Mouse (Mus musculus) forebrain, embryonic 13.5 days (tissue): ENCODE measurements around the gene Cpsf6. TPM values are rescaled to one million over a fixed set of nuclear protein-coding genes. Genes with fewer than 3 reads are reported as not detected.

Source experiments
- ATAC-seq: fragments of 200-750 bp; cut with Nextera tagmentation; 2 replicates; pipeline ENCODE4 v1.8.0; 2017
- H3K27ac ChIP-seq: fragments of 300-500 bp; sonication (generic); 2 replicates; pipeline ENCODE4 v1.5.1; 2015; ENCODE audit warnings: inconsistent platforms, mild to moderate bottlenecking, moderate library complexity
- H3K27me3 ChIP-seq: fragments of 300-500 bp; sonication (generic); 2 replicates; pipeline ENCODE4 v1.6.1; 2015; ENCODE audit warnings: mild to moderate bottlenecking, inconsistent platforms
- H3K36me3 ChIP-seq: fragments of 300-500 bp; sonication (generic); 2 replicates; pipeline ENCODE4 v1.6.1; 2015; ENCODE audit warnings: mild to moderate bottlenecking, inconsistent platforms; ENCODE audit not compliant: poor library complexity, severe bottlenecking
- H3K4me1 ChIP-seq: fragments of 300-500 bp; sonication (generic); 2 replicates; pipeline ENCODE4 v1.6.1; 2015; ENCODE audit warnings: inconsistent platforms
- H3K4me2 ChIP-seq: fragments of 300-500 bp; sonication (generic); 2 replicates; pipeline ENCODE4 v1.6.1; 2015; ENCODE audit warnings: inconsistent platforms, mild to moderate bottlenecking, moderate library complexity
- H3K4me3 ChIP-seq: fragments of 300-500 bp; sonication (generic); 2 replicates; pipeline ENCODE4 v1.5.1; 2015; ENCODE audit warnings: mild to moderate bottlenecking, inconsistent platforms
- H3K9ac ChIP-seq: fragments of 300-500 bp; sonication (generic); 2 replicates; pipeline ENCODE4 v1.6.1; 2015; ENCODE audit warnings: mild to moderate bottlenecking, inconsistent platforms
- H3K9me3 ChIP-seq: fragments of 300-500 bp; sonication (generic); replicated peaks from 2 replicates; pipeline ENCODE4 v1.6.1; 2016; ENCODE audit warnings: inconsistent platforms
- WGBS: fragments of 180-500 bp; shearing (Covaris S2); methylation state at CpG from one replicate; pipeline ENCODE4 v1.1.7; 2015; 5-methylcytosine and 5-hydroxymethylcytosine counted together
- polyA plus RNA-seq: library from polyadenylated mRNA; unstranded; fragments of >200 nt; fragmentation: Nextera tagmentation; extraction: Ambion mirVana; gene quantifications from 2 replicates; pipeline ENCODE4 v1.2.1, GENCODE M21; 2015

Gene Cpsf6
- polyA plus RNA-seq, 1 experiment from 2014 or later, result 242 TPM

DNA sequence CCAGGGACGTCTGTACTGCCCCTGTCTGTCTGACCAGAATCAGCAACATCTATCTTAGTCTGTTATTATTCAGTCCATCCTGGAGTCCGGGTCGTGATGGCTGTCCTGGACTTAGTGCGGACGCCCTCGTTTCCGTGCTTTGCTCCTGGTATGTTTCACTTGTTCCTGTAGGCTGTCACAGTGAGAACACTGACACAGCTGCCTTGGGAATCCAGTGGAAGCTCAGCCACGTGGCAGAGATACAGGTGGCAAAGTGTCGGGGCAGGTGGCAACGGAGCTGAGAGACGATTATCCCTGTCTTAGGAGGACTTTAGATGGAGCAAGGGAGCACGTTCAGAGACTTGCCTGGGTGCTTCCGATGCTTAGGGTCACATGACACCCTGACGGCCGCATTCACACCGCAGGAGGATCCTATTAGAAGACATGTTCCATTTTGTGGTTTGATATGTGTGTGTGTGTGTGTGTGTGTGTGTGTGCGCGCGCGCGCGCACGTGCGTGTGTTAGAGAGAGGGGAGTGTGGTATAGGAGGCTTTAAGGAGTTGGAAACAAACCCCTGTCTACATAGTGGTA, 38.9 kb upstream of the Cpsf6 start:
- peak overlapping the region; percentile 70 for H3K27ac ChIP-seq
- peaks cover 2% of the 10 kb centered on the region; the same call in 1 of the 2 replicates for H3K27me3 ChIP-seq
- peak; percentile 31 for ATAC-seq
- peak overlapping the region; percentile 52 for H3K4me2 ChIP-seq
- no peaks in the 10 kb centered on the region for H3K36me3 ChIP-seq
- 0 out of 2 replicates have a peak overlapping the region, but pooled peaks have one; percentile 12 for H3K9ac ChIP-seq
- peaks cover 29% of the 10 kb centered on the region for H3K4me1 ChIP-seq
- WGBS, result 53% methylated on average over 24 of the region's 24 CpGs
- H3K9me3 ChIP-seq, result no peaks in the 10 kb centered on the region
- peak overlapping the region; percentile 25 for H3K4me3 ChIP-seq

DNA sequence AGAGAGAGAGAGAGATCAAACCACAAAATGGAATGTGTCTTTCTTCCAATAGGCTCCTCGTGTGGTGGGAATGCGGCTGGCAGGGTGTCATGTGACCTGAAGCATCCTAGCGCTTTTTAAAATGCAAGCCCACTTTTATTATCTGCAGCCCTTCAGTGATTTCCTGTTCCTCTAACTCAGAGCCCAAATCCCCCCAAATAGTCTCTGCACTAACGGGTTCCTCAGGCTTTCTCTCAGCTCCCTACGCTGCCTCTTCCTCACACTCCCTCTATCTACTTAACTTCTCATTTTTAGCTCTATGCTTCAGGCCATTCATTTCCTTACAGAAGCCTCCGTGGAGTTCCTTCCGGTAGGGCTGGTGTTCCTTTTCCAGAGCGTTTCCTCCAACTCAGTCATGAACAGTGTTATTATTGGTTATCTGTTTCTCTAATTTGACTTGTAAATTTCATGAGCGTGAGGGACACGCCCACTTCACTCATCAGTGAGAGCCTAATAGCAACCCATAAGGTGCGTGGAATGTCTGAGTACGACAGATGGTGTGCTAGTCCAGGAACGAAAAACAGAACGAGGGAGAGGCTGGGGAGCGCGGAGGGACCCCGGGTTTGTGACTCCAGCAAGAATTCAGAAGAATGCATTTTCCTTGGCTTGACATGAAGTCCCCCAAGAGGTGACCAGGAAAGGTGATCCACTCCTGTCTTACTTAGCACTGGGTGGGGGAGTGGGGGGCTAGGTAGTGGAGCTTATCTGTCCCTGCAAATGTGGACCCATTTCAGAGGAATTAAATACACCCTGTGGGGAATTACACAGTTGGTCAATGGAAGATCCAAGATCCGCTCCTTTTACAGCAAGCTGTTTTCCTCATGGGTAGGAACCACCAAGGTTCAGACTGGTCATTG, 38.2 kb upstream of the Cpsf6 start:
- no peaks in the 10 kb centered on the region for H3K9me3 ChIP-seq
- ATAC-seq, result peak; percentile 81
- H3K36me3 ChIP-seq, result no peaks in the 10 kb centered on the region
- H3K27me3 ChIP-seq, result peaks cover 2% of the 10 kb centered on the region; the same call in 1 of the 2 replicates
- H3K4me3 ChIP-seq, result peak overlapping the region; percentile 25
- peak overlapping the region; percentile 52 for H3K4me2 ChIP-seq
- H3K9ac ChIP-seq, result peak overlapping the region; percentile 27
- peak overlapping the region; percentile 70 for H3K27ac ChIP-seq
- WGBS, result 28% methylated on average over 18 of the region's 18 CpGs
- peaks cover 29% of the 10 kb centered on the region for H3K4me1 ChIP-seq

DNA sequence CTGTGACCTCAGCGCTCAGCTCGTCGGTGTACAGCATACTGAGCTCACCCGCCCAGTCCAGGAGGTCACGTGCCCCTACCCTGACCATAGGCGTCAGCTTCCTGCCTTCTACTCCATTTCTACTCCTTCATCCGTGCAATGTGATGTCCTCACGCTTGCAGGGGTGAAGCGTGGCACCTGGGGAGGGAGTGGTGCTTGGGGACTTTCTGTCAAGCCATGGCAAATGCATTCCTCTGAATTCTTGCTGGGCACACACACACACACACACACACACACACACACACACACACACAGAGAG, 37.6 kb upstream of the Cpsf6 start:
- peak; percentile 46; the same call in 1 of the 2 replicates for ATAC-seq
- H3K9ac ChIP-seq, result peak overlapping the region; percentile 27; the same call in 1 of the 2 replicates

DNA sequence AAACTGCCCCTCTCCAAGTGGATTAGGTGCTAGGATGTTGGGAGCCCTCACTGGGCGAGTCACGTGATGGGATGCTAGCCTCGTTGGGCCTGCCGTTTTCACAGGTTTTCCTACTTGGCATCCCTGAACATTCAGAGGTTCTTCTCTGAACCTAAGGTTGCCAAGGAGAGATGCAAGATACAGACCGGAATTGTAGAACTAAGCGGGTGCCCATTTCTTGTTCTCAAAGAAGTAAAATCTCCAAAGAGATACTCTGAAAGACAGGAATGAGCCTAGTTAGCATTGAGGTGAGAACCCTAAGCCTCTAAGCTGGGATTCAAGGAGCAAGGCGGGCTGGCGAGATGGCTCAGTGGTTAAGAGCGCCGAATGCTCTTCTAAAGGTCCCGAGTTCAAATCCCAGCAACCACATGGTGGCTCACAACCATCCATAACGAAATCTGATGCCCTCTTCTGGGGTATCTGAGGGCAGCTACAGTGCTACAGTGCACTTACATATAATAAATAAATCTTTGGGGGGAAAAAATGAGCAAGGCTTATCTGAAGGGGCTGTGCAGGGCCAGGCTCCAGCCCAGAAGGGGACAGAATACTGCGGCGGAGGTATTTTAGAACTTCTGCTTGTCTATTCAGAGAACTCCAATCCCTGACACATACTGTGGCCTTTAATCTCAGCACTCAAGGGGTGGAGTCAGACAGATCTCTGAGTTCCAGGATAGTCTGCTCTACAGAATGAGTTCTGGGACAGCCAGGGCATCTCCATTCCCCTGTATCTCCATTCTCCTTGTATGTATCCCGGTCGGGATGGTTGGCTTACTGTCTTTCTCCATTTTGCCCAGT, 37.0 kb upstream of the Cpsf6 start:
- no peaks in the 10 kb centered on the region for H3K9me3 ChIP-seq
- H3K4me3 ChIP-seq, result no peak overlapping the region
- peaks cover 2% of the 10 kb centered on the region; the same call in 1 of the 2 replicates for H3K27me3 ChIP-seq
- no peak overlapping the region; the same call in 1 of the 2 replicates for H3K9ac ChIP-seq
- peaks cover 29% of the 10 kb centered on the region for H3K4me1 ChIP-seq
- 85% methylated on average over 16 of the region's 16 CpGs for WGBS
- no peak for ATAC-seq
- H3K4me2 ChIP-seq, result peak overlapping the region; percentile 52
- H3K36me3 ChIP-seq, result no peaks in the 10 kb centered on the region
- H3K27ac ChIP-seq, result peak overlapping the region; percentile 70

More for the DNA sequence above, 37.6 kb upstream of the Cpsf6 start:
- H3K4me2 ChIP-seq, result peak overlapping the region; percentile 52
- H3K4me1 ChIP-seq, result peaks cover 29% of the 10 kb centered on the region
- H3K27ac ChIP-seq, result peak overlapping the region; percentile 70
- H3K27me3 ChIP-seq, result peaks cover 2% of the 10 kb centered on the region; the same call in 1 of the 2 replicates
- peak overlapping the region; percentile 25 for H3K4me3 ChIP-seq
- WGBS, result 71% methylated on average over 9 of the region's 9 CpGs
- H3K9me3 ChIP-seq, result no peaks in the 10 kb centered on the region
- no peaks in the 10 kb centered on the region for H3K36me3 ChIP-seq

DNA sequence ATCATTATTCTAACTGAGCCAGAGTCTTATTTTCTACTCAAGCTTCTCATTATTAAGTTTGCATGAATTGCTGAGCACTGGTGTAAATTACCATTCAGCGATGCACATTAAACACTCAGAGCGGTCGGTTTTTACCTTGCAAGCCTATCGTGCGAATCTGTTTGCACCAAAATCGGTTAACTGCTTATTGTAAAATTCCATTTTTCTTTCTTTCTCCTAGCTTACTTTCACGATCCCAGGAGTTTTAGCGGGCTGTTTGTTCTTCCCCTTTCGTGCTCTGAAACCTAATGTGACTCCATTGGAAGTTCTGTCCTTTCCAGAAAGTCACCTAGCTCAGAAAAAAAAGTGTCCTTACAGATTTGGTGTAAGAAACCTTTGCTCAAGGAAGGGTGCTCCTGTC, 36.3 kb upstream of the Cpsf6 start:
- ATAC-seq, result no peak
- 76% methylated on average over 9 of the region's 9 CpGs for WGBS
- H3K4me2 ChIP-seq, result no peak overlapping the region

DNA sequence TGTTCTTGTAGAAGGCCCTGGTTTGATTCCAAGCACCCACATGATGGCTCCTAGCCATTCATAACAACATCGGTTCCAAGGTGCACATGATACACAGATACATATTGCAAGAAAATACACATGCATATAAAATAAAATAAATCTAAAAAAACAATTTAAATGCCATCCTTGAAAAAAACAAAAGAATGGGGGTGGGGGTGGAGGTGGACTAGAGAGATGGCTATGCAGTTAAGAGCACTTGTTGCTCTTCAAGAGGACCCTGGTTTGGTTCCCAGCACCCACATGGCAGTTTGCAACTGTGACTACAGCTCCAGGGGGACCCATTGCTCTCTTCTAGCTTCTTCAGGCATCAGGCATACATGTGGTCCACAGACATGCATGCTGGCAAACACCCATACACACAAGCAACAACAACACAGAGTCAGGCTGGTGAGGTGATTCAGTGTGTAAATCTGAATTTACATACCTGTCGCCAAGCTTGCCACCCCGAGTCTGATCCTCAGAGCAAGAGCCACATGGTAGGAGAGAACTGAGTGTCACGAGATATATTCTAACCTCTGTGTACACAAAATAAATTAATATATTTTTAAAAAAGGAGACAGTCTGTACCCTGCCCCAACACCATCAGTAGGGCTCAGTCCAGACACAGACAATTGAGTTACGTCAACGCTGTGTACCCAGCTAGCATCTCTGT, 35.7 kb upstream of the Cpsf6 start:
- H3K9ac ChIP-seq, result no peak overlapping the region
- H3K4me1 ChIP-seq, result peaks cover 29% of the 10 kb centered on the region
- no peak overlapping the region for H3K4me2 ChIP-seq
- no peaks in the 10 kb centered on the region for H3K9me3 ChIP-seq
- H3K27ac ChIP-seq, result no peak overlapping the region
- no peak overlapping the region for H3K4me3 ChIP-seq
- no peaks in the 10 kb centered on the region for H3K36me3 ChIP-seq
- 81% methylated on average over 6 of the region's 6 CpGs for WGBS
- ATAC-seq, result no peak
- H3K27me3 ChIP-seq, result peaks cover 2% of the 10 kb centered on the region; the same call in 1 of the 2 replicates

More for the DNA sequence above, 36.3 kb upstream of the Cpsf6 start:
- Histone ChIP-seq H3K9ac (no peak overlapping the region), H3K4me3 (no peak overlapping the region), H3K27ac (no peak overlapping the region), H3K36me3 (no peaks in the 10 kb centered on the region), H3K4me1 (peaks cover 29% of the 10 kb centered on the region), H3K27me3 (peaks cover 2% of the 10 kb centered on the region; the same call in 1 of the 2 replicates), H3K9me3 (no peaks in the 10 kb centered on the region)

DNA sequence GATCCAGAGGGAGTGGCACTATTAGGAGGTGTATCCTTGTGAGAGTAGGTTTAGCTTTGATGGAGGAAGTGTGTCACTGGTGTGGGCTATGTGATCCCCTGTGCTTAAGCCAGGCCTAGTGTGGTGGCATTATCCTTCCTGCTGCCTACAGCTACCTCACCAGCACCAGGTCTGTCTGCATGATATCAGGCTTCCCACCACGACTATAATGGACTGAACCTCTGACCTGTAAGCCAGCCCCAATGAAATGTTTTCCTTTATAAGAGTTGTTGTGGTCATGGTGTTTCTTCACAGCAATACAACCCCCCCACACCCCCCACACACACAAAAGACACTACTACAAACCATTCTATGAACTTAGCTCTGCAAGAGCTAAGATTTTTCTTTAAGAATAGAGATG, 34.9 kb upstream of the Cpsf6 start:
- Histone ChIP-seq H3K27ac (no peak overlapping the region), H3K4me2 (no peak overlapping the region), H3K27me3 (peaks cover 2% of the 10 kb centered on the region; the same call in 1 of the 2 replicates), H3K9me3 (no peaks in the 10 kb centered on the region), H3K4me1 (peaks cover 29% of the 10 kb centered on the region), H3K9ac (no peak overlapping the region), H3K36me3 (no peaks in the 10 kb centered on the region), H3K4me3 (no peak overlapping the region)
- WGBS, result 75% methylated on average over 1 of the region's 1 CpGs
- ATAC-seq, result no peak

DNA sequence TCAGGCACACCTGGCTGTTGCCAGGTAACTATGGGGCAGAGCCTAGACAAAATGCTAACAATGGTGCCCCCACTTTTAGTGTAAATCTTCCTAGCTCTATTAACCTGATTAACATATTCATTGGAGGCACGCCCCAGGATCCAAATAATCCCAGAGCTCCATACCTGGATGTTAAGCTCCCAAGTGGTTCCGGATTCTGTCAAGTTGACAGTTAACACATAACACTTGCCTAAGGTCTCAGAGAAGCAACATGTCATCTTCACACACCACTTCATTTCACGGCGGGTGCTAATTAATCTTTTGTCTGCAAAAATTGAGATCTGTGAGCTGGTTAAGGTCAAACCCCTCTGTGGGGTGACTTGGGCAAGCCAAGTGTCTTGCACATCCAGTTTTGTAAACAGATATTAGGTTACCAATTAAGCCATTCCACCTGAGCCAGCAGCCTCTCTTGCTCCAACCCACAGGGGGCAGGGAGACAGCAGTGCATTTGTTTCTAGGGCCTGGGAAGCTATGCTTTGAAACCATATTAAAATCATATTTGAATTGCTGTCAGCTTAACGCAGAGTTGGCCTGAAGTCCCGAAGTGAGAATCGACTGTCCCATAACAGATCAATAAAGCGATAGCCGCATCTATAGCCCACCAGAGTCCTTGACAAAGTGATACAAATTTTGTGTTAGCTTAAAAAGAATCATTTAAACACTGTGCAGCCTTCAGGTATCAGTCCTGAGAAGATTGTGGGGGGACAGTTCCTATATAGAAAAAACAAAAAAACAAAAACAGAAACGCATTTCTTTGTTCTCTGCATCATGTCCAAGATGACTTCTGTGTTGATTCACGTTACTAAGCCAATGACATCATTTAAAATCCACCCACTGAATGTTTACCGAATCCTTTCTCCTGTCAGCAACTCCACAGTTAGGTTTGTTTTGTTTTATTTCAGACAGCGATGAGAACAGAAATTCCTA, 34.0 kb upstream of the Cpsf6 start:
- Histone ChIP-seq H3K27me3 (peaks cover 1% of the 10 kb centered on the region; the same call in 1 of the 2 replicates), H3K27ac (no peak overlapping the region), H3K4me2 (no peak overlapping the region), H3K4me1 (peaks cover 27% of the 10 kb centered on the region), H3K36me3 (no peaks in the 10 kb centered on the region), H3K4me3 (no peak overlapping the region), H3K9me3 (no peaks in the 10 kb centered on the region), H3K9ac (no peak overlapping the region)
- WGBS, result 67% methylated on average over 13 of the region's 13 CpGs
- no peak for ATAC-seq

DNA sequence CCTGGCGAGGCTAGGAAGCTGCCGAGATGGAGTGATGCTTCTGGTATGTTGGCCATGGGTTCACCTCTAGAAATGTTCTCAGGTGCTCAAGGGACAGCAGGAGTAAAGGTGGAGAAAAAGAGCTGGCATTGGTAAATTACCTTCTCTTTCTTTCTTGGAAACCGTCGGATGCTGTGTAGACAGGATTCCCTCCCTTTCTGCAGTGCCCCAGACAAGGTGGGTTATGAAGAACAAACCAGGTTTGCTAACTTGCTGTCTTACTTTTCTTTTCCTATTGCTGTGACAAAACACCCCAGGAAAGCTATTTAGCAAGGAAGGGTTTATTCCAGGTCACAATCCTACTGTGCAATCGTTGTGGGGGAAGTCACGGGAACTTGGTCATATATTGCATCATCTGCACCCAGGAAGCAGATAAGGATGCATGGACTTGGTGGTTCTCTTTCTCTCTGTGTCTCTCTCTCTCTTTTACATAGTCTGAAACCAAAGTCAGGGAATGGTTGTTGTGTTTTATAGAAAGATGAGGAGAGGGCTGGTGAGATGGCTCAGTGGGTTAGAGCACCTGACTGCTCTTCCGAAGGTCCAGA, 32.8 kb upstream of the Cpsf6 start:
- no peak overlapping the region for H3K4me3 ChIP-seq
- no peaks in the 10 kb centered on the region for H3K9me3 ChIP-seq
- no peak for ATAC-seq
- H3K36me3 ChIP-seq, result no peaks in the 10 kb centered on the region
- H3K9ac ChIP-seq, result no peak overlapping the region
- H3K27me3 ChIP-seq, result no peaks in the 10 kb centered on the region
- H3K4me2 ChIP-seq, result no peak overlapping the region
- H3K27ac ChIP-seq, result no peak overlapping the region
- peaks cover 15% of the 10 kb centered on the region for H3K4me1 ChIP-seq
- 79% methylated on average over 7 of the region's 7 CpGs for WGBS

DNA sequence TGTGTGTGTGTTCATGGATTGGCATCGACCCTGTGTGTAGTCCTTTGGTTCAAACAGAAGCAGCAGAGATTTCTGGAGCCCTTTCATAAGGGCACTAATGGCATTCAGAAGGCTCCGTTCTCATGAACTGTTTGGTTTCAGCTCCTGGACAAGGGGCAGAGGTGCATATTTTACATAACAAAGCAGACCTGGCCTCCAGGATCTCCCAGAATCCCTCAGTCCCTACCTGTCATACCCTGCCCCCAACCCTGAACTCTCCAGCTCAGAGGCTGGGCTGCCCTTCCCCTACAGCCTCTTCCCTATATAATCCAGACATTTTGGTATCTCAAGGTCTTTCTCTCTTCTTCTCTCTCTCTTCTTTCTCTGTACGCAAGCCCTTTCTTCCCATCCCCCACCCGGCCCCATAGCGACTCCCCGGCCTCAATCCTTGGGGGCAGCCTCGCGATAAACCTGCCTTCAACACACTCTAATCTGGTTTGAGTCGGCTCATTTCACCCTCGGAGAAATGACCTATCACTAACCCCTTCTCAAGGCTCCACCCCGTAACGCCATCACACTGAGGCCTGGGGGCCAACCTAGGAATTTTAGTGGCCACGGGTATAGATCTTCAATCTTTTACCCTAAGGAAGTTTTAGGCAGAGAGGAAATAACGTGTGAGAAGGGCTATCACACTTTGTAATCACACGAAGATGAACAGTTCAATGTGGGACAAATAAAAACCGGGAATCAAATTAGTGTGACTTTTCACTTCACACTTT, 32.1 kb upstream of the Cpsf6 start:
- Histone ChIP-seq H3K9ac (no peak overlapping the region), H3K4me1 (peaks cover 8% of the 10 kb centered on the region), H3K9me3 (no peaks in the 10 kb centered on the region), H3K27me3 (no peaks in the 10 kb centered on the region), H3K4me2 (no peak overlapping the region), H3K36me3 (no peaks in the 10 kb centered on the region), H3K27ac (no peak overlapping the region), H3K4me3 (no peak overlapping the region)
- ATAC-seq, result no peak
- 47% methylated on average over 16 of the region's 16 CpGs for WGBS
